In the genomic region with DNA sequence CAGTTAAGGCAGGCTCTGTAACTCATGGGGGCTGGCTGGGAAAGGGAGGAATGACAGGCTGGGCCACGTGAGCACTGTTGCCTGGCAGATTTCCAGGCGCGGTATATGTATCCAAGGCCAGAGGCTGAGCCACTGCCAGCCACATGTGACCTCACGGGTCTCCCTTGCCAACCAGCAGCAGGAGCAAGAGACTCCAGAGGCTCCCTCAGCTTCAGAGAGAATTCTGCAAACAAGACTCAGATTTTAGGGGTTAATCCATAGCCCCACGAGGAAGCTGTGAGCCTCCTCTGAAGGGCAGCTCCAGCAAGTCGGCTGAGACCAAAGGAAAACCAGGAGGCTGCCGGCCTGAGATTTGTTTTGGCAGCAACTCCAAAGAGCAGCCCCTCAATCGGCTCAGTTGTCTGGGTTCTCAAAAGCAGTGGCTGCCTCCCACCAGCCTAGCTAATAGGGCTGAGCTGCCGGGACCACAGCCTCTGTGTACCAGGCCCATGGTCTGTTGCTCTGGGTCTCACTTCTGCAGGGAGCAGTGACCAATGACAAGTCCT, we compare ENCODE assay signal across 9 mouse cellular contexts.
DNase-seq lines count a peak whose midpoint lies in the region; TF ChIP-seq lines count a peak whose summit lies in the region.
"Had no signal": no experiment of that assay in that cellular context is flagged by ENCODE, and none has a peak within 500 bp of the region (broad histone marks: within the 10 kb centered on the region; RNA-seq: fewer than 3 reads in every experiment).

No protein-coding gene starts in this region.

- no peak overlapping the region for H3K4me3 ChIP-seq in gastrocnemius, adult 2 months
- H3K4me3 ChIP-seq: limb, embryonic 12.5 days had no signal

- DNase-seq in gastrocnemius, adult 2 months: peak; percentile 44
- DNase-seq in gastrocnemius, adult 18-20 months (ENCODE audit: low spot score): no peak
- peak; percentile 3 for DNase-seq in adipocyte (ENCODE audit: low spot score)
- DNase-seq in heart, adult 8-10 months (ENCODE audit: low spot score): peak; percentile 50
- peak; percentile 71 for DNase-seq in kidney, postnatal 10 days
- peak; percentile 63 for DNase-seq in ovary, adult 18-20 months (ENCODE audit: low spot score)
- no peak for DNase-seq in thymus, postnatal 25 days
- DNase-seq in embryo, embryonic 9.5 days (ENCODE audit: extremely low spot score): no peak

- H3K27ac ChIP-seq in gastrocnemius, adult 2 months: no peak overlapping the region
- H3K27ac ChIP-seq: limb, embryonic 12.5 days had no signal

- no peak for TF ChIP-seq CTCF in gastrocnemius, adult 2 months (IDR thresholded peaks at IDR 0.05)

- intact Hi-C loops in gastrocnemius, adult 2 months (cut with DNase I): no loop called here

Comparison
In these comparisons a context has a peak if more than half of its experiments do, and no peak if none do; other contexts are left out.
1. DNase-seq: peak in gastrocnemius, adult 2 months (single experiment), adipocyte (single experiment), heart, adult 8-10 months (single experiment), kidney, postnatal 10 days (single experiment) and ovary, adult 18-20 months (single experiment); none in gastrocnemius, adult 18-20 months (single experiment), thymus, postnatal 25 days (single experiment) and embryo, embryonic 9.5 days (single experiment).